Mouse (Mus musculus): ENCODE measurements around the gene Rbm34.

Rbm34 gene

DNA sequence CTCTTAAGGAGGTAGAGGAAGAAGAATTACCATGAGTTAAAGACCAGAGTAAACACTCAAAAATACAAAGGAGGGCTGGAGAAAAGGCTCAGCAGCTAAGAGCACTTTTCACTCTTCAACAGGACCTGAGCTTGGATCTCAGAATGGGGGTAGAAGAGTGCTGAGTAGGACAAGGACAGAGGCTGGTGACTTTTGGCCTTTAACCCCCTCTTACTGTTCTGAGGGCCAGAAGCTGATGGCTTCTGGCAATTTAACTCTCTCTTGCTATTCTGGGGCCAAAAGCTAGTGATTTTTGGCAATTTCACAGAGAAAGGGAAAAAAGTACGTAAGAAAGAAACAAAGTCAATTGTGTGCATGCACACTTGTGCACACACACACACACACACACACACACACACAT lies 8.0 kb downstream of the Rbm34 start:
- in situ Hi-C loops (cut with MseI, MboI) = no loop called here

DNA sequence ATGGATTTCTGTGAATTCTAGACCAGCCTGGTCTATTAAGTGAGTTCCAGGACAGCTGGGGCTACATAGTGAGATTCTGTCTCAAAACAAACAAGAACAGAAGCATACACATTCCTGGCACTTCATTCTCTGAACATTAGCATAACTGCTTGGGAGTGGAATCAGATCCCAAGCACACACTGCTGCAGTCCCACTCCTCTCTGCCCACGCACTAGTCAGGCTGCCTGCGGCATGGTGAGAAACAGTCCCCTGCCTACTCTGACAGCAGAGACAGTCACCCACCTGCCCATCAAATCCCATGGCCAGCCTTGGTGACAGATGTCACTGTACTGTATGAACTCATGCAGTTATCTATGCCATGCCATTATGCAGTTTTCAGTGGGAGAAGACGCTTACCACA lies 9.4 kb downstream of the Rbm34 start:
- in situ Hi-C loops (cut with MseI, MboI) = no loop called here

DNA sequence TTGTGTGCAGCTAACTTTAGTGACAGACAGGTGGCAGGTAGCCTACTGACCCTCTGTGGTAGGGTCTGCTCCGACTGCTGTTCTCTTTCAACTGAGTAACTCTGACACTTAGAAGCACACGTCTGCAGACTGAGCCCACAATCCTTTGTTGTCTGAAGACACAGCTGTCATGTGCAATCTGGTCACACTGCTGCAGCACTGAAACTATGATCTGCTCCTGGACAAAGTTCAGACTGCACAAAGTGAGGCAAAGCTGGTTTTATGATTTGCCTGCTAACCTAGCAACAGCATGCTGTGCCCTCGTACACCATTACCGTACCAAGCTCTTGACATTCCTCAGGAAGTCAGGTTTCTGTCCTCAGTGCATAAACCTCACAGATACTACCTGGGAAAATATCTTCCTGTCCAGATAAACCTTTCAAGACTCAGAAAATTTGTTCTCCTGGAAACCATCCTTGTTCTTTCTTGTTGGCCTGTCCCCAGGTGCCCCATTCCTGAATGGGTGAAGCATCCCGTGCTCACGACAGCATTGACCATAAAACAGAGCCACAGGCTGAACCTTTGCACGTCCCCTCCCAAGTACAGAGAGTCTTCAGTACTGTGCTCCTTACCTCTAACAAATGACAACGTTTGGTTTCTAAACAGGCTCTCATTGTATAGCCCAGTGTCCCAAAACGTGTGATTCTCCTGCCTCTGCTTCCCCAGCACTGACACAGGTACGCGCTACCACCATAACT lies 18.8 kb downstream of the Rbm34 start:
- in situ Hi-C loops (cut with MseI, MboI) = no loop called here

DNA sequence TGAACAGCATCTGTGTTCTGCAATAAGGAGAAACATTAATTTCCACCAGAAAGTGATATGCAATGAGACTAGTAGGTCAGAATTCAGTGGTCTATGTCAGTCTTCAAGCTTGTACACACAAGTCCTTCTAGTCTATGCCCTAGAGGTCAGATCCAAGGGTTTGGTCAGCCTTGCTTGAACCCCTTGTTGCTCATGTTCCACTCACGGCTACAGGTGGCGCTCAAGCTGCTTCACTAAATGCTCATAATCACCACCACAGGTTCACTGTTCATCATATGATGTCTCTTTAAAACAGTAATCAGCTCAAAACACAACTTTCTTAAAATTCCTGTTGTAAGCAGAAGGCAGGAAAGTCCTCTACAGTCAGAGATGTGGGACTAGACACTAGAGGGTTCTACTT lies 21.3 kb downstream of the Rbm34 start:
- in situ Hi-C loops (cut with MseI, MboI) = no loop called here

DNA sequence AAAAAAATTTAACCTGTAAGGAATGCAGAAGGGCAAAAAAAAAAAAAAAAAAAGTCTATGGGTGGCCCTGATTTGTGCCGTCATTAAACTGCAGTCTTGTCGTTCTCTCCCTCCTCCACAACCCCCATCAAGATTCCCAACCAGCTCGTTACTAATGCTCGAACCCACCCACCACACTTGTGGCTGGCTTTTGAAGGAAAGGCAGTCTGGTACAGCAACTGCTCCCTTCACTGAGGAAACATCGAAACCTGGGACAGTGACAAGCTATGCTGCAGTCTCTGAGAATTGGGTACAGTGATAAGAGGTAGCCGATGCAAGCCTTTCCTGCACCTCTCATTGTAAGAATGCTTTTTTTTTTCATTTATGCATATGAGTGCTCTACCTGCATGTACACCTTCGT lies 24.4 kb downstream of the Rbm34 start:
- in situ Hi-C loops (cut with MseI, MboI) = no loop called here

DNA sequence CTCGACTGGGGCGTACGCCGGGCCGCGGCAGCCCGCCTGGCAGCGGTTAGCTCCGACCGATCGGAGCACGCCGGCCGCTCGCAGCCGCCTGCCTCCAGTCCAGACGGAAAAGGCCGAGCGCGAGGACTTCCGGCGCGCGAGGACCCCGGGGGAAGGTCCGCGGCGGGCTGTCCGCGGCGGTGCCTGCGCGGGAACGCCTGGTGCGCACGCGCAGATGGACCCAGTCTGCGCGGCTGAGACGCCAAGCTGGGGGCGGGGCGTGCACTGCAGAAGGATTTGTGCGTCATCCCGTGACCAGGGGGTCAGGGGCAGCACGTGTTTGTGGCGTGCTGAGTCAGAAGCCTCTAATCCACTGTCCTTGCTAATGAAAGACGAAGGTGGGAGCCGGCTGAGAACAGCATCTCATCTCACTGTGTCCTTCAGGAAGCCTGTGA lies 25.1 kb downstream of the Rbm34 start, which contains the start of gene Tomm20:
Gene Tomm20, minus strand, starts transcription at position 115 of the 434 bp plus-strand sequence.
- in situ Hi-C loops (cut with MseI, MboI) = no loop called here

DNA sequence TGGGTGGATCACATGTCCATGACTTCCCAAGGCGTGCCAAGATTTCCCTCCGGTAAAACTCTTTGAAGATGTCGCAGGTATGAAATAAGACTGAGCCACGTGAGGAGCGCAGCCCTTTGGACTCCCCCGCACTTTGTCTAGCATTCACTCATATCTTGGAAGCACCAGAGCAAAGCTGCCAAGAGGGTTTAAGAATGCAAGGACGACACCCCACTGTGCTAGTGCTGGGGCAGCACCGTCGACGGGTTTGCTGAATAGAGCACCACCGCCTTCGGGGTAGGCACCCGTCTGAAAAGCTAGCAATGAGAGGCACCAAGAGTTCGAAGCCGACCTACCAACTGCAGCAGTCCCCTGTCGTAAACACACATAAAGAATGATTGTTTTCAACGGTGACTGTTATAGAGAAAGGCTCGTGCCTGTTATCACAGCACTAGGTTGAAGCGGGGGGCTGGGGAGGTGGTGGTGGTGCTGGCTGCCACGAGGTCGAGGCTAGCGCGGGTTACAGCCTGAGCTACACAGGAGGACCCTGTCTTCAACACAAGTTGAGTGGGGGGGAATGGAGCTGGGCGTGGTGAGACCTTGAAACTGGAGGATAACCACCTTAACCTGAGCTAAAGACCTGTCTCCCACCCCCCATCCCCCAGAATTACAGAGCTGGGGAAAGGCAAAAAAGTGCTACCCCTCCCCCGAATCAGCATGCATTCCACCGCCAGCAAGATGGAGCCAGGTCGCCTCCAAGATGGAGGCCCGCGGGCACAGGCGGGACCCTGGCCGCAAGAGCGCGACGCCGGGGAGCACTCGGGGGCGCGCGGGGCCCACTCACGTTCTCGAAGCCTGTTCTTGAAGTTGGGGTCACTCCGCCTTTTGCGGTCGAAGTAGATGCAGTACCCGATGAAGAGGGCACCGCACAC lies 25.8 kb downstream of the Rbm34 start:
- in situ Hi-C loops (cut with MseI, MboI) = no loop called here

DNA sequence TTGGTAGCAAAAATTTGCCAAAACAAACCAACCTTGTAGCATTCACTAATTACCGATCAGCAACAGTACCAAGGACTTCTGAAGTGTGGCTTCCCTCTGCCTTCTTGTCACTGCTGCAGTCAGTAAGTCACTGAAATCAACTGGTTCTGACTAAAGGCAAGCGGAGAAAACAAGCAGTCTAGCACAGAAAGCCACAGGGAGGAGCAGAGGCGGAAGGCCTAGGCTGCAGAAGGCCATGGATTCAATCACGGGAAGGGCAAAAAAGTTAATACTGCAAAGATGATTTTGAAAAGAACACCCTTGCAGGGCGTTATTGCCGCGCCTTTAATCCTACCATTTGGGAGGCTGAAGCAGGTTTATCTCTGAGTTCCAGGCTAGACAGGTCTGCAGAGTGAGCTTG lies 27.3 kb downstream of the Rbm34 start:
- in situ Hi-C loops (cut with MseI, MboI) = no loop called here

DNA sequence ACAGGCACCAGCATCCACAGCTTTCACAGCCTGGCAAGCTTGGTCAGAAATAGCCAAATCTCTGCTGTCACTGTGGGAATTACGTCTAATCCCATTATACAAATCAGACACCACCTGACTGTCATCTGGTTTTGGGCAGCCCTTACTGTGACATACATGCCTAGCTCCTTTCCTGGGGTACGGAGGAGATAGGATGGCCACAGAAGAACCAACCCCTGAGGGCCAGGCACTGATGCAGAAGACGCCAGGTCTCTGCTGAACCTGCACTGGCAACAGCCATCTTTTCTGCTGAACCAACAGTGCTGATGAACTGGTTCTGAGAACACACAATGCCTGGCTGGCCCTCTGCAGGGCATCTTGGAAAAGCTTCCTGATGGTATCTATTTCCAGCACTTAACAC lies 33.5 kb downstream of the Rbm34 start:
- in situ Hi-C loops (cut with MseI, MboI) = no loop called here

DNA sequence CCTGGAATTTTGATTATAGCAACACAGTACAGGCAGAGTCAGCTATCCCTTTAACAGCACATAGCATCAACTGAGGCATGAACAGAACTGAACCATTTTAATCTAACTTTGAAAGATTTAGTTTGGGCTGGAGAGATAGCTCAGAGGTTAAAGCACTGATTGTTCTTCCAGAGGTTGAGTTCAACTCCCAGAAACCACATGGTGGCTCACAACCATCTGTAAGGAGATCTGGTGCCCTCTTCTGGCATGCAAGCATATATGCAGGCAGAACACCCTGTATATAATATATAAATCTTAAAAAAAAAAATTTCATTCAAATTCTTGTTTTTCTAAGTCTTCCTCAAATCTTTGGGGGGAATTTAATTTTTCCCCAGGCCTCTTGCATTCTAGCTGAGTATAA lies 34.9 kb downstream of the Rbm34 start:
- in situ Hi-C loops (cut with MseI, MboI) = no loop called here

DNA sequence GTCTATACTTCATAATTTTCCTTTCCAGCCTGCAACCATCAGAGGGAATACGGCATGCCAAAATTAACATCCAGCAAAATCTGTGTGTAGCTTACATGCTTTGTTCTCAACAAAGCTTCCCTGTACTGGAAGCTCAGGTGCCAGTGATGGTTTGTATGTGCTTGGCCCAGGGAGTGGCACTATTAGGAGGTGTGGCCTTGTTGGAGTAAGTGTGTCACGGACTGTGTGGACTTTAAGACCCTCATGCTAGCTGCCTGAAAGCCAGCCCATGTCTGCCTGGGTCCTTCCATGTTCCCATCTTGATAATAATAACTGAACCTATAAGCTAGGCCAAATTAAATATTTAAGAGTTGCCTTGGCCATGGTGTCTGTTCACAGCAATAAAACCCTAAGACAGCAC lies 35.5 kb downstream of the Rbm34 start:
- in situ Hi-C loops (cut with MseI, MboI) = no loop called here

DNA sequence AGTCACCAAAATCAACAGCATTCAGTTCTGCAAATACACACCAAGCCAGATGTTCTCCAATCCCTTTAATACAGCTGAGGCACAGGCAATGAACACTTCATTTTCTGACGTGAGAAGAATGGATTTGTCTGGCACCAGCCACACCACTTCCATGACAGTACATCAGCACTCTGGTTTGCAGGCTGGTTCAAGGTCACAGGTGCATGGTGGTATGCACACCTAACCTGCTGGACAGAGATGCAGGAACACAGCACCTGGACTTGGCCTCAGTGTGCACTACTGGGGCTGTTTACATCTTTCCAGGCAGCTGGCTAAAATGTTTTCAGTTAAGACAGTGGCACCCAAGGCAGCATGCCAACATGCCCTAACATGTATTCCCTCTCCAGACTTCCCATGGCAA lies 38.2 kb downstream of the Rbm34 start:
- in situ Hi-C loops (cut with MseI, MboI) = no loop called here

DNA sequence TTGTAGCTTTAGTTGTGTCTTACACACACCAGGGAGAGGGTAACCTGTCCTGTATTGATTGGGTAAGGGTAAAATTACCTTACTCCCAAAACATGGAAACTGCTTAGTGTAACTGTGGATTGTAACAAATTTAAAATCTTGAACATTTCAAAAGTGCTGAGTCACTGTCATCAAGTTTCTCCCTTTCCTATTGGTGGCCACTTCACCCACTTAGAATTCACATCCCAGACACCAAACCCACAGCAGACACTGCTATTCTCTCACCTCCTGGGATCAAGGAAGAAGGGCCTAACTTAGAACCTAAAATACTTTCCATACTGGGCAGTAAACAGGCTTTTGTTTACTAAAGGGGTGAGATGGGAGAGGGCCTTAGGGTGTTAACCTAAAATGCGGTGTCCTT lies 38.6 kb downstream of the Rbm34 start:
- in situ Hi-C loops (cut with MseI, MboI) = no loop called here

DNA sequence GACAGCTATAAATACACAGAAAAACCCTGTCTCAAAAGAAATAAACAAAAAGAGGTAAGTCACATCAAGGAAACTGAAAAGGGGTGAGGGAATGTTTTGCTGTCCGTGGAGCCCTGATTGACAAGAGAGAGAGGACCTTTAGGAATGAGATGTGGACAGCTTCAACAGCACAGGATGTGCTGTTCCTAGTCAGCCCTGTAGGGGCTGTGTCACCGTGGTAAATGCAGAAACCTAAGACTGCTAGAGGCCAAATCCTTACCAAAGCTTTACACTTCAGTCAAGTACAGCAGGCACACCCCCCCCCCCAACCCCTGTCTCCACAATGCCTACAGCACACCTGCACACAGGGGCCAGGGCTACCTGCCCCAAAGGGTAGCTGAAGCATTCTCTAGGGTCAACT lies 39.2 kb downstream of the Rbm34 start:
- in situ Hi-C loops (cut with MseI, MboI) = no loop called here

DNA sequence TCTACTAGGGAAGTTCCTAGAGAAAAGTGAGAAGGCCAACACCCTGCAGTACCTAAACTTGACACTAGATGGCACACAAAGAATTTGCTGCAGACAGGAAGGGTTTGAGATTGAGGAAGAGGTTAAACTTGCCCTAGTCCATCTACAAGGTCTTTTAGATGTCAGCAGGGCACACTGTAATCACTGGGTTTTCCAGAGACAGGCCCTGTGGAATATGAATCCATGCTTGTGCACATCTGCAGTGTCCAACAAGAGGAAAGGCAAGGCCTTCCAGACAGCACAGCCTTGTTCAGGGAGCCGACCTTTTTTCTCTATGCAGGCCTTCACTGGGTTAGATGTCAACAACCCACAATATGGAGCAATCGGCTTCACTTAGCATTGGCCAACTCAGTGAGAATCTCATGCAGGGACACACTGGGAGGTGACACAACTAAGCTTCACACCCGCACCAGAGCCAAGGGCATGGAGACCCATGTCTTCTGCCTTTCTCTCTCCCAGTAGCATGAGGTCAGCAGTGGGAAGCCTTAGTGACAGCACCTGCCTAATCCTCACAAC lies 41.2 kb downstream of the Rbm34 start:
- in situ Hi-C loops (cut with MseI, MboI) = loop anchor here (10.0 kb wide), 2 partner anchors 345 to 435 kb away; no protein-coding TSS in a partner anchor

DNA sequence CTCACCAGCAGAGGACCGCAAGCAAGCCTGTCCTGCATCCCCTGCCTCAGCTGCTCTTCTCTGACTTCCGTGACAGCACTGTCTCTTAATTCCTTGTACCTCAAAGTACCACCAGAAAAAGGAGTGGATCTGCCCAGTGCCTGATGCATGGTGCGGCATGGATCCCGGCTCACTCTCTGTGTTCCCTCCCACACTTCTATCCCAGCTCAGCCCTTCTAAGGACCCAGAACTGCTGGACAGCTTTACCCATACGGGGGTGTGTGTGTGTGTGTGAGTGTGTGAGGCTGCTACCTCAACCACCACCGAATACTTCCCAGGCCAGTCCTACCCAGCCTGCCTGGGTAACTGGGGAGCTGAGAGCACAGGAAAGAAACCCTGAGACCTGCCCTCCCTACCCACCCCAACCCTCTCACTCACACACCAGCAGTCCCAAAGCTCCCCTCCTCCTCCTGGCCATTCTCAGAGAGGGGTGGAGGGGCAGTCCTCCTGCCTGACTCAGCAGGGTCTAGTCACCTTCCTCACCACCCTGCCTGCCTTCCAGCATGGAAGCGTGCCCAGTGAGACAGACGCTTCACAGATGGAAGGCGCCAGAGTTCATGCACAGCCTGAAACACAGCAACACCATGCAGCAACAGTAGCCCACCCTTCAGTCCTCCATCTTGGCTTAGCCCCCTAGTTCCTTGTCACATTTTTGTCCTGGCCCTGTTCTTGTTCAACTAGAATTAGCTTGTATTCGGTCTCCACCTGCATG lies 41.9 kb downstream of the Rbm34 start:
- in situ Hi-C loops (cut with MseI, MboI) = loop anchor here (10.0 kb wide), 2 partner anchors 344 to 434 kb away; no protein-coding TSS in a partner anchor

DNA sequence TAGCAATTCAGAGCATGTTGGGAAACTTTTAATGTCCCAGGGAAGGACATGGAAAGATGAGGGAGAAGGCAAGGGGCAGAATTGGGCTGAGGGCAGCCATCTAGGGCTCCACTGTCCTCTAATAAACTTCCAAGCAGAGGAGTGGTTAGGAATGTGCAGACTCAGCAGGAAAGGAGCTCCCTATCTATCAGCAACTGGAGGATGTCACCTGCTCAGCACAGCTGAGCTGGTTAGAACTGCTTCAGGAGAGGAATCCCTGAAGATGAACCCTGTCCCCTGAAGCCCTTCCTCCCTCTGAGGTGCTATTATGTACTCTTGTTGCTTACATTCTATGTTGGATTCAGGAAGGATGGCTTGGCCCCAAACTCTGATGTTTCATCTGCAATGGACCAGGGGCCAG lies 42.8 kb downstream of the Rbm34 start:
- in situ Hi-C loops (cut with MseI, MboI) = loop anchor here (10.0 kb wide), 2 partner anchors 343 to 433 kb away; no protein-coding TSS in a partner anchor

DNA sequence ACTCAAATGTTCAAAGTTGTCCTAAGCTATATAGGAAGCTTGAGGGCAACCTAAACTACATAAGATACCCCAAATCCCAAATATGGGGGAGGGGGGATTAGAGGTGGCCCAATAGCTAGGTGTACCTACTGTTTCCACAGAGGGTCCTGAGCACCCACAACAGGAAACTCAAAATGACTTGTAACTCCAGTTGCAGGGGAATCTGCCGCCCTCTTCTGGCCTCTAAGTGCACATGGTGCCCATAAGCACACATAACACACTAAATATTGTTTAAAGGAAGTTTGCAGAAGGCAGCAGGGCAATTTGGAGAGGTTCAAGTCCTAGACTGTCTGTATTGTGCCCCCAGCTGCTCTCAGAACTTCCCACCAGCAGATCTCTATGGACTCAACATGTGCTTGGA lies 43.8 kb downstream of the Rbm34 start:
- in situ Hi-C loops (cut with MseI, MboI) = loop anchor here (10.0 kb wide), 2 partner anchors 342 to 432 kb away; no protein-coding TSS in a partner anchor

DNA sequence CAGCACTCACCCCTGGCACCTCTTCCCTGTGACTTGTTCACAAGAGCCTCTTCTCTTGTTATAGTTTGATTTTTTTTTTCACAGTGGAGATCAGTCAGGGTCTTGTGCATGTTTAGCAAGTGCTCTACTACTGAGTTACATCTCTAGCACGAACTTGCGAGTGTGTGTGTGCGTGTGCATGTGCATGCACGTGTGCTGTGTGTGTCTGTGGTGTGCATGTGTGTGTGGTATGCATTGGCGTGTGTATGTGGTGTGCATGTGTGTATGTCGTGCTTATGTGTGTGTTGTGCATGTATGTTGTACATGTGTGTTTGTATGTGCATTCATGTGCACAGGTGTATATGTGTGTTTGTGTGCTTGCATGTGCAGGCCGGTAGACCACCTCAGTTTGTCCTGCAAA lies 47.9 kb downstream of the Rbm34 start:
- in situ Hi-C loops (cut with MseI, MboI) = loop anchor here (10.0 to 25.0 kb wide), 4 partner anchors 336 to 661 kb away; partner anchors contain the start of gene Irf2bp2 (in 1 of the 2)

DNA sequence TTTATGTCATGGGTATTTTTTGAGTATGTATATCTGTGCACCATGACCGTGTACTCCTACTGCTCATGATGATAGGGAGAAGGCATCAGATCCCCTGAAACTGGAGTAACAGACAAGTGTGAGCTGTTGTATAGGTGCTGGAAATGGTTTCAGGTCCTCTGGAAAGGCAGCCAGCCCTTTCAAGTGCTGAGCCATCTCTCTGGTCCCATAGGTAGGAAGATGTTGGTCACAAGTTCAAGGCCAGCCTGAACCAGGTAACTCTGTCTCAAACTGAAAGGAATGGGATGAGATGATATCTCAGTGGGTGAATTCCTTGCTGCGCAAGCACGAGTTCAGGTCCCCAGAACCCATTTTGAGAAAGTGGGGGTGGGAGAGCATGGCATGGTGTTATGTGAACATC lies 49.4 kb downstream of the Rbm34 start:
- in situ Hi-C loops (cut with MseI, MboI) = loop anchor here (10.0 to 25.0 kb wide), 4 partner anchors 334 to 659 kb away; partner anchors contain the start of gene Irf2bp2 (in 1 of the 2)

DNA sequence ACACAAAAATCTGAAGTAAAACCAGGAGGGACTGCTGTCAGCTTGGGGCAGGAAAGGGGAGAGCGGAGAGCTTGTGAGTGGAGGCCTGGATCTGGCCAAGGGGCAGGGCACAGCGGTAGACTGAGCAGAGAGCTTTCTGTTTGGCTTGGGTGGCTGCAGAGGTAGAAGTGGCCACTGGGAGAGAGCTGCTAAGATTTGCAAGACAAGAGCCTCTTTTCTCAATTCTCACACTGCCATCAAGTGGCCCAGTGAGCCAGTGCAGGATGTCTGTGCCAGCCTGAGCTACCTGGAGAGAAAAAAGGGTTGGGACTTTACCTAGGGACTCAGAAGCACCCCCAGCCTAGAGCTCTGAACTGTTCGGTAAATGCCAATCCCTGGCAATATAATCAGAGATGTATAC lies 50.0 kb downstream of the Rbm34 start:
- in situ Hi-C loops (cut with MseI, MboI) = loop anchor here (10.0 to 25.0 kb wide), 4 partner anchors 334 to 659 kb away; partner anchors contain the start of gene Irf2bp2 (in 1 of the 2)
